Mouse (Mus musculus) embryonic facial prominence, embryonic 10.5 days (tissue): Measurements from ENCODE around the gene Gm21992. TPM values are rescaled to one million over a fixed set of nuclear protein-coding genes. Genes with fewer than 3 reads are reported as not detected.
A peak's percentile ranks its signal among the peaks of the same experiment; 100 is the strongest.

ENCODE experiments used
- DNase-seq: peaks from one replicate; pipeline ENCODE4 v3.0.0-alpha.2; 2017; ENCODE audit warnings: low spot score
- H3K27ac ChIP-seq: fragments of 300-500 bp; sonication (generic); replicated peaks from 2 replicates; pipeline ENCODE4 v1.5.1; 2016; ENCODE audit warnings: mild to moderate bottlenecking
- H3K27me3 ChIP-seq: fragments of 300-500 bp; sonication (generic); replicated peaks from 2 replicates; pipeline ENCODE4 v1.6.1; 2016; ENCODE audit warnings: low read depth, mild to moderate bottlenecking; ENCODE audit not compliant: poor library complexity, severe bottlenecking
- H3K36me3 ChIP-seq: fragments of 300-500 bp; sonication (generic); replicated peaks from 2 replicates; pipeline ENCODE4 v1.6.1; 2016; ENCODE audit warnings: mild to moderate bottlenecking, moderate library complexity
- H3K4me1 ChIP-seq: fragments of 300-500 bp; sonication (generic); 2 replicates; pipeline ENCODE4 v1.6.1; 2016
- H3K4me3 ChIP-seq: fragments of 300-500 bp; sonication (generic); 2 replicates; pipeline ENCODE4 v1.5.1; 2016; ENCODE audit warnings: mild to moderate bottlenecking, moderate library complexity
- H3K9me3 ChIP-seq: fragments of 300-500 bp; sonication (generic); 2 replicates; pipeline ENCODE4 v1.6.1; 2016; ENCODE audit warnings: mild to moderate bottlenecking
- WGBS: fragments of 180-500 bp; shearing (Covaris S2); methylation state at CpG from one replicate; pipeline ENCODE4 v1.1.7; 2016; 5-methylcytosine and 5-hydroxymethylcytosine counted together
- polyA plus RNA-seq: library from polyadenylated mRNA; unstranded; fragments of >200 nt; fragmentation: Nextera tagmentation; extraction: Ambion mirVana; gene quantifications from 2 replicates; pipeline ENCODE4 v1.2.1, GENCODE M21; 2016

Gene Gm21992
- polyA plus RNA-seq, 1 experiment from 2014 or later = 38.8 TPM

DNA sequence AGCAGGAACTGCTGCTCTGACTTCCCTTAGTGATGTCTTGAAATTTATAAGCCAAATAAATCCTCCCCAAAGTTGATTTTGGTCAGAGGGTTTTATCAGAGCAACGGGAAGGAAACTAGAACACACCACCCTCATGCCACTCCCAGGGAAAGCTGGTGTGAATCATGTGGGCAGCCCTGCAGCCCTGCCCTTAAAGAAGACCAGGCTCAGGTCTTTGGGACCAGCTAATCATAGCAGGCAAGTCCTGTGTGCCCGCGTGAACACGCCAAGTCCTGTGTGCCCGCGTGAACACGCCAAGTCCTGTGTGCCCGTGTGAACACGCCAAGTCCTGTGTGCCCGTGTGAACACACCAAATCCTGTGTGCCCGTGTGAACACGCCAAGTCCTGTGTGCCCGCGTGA is 94.7 kb downstream of the Gm21992 start:
- DNase-seq = no peak
- WGBS = 94% methylated on average over 14 of the region's 14 CpGs
- Histone ChIP-seq H3K36me3 (no peaks in the 10 kb centered on the region; the same call in 1 of the 2 replicates), H3K27ac (no peak overlapping the region), H3K4me3 (no peak overlapping the region), H3K27me3 (peaks cover 85% of the 10 kb centered on the region), H3K9me3 (no peaks in the 10 kb centered on the region), H3K4me1 (peaks cover 62% of the 10 kb centered on the region)

DNA sequence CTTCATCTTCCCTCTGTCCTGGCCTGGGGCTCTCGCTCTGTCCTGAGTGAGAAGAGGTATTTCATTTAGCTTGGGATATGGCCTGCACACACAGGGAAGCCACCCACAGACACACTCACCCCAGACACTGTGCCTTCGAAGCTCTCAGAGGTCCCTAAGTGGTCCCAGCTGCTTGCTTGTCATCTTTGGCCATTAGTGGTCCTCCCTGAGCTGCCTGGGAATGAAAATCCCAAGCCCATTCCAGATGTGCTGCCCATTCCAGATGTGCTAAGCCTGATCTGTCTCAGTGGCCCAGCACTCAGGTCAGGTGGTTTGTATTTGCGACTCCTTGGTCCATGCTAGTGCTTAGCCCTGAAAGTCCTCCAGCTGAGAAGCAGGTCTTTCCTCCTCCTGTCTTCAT is 97.5 kb downstream of the Gm21992 start:
- peaks cover 41% of the 10 kb centered on the region for H3K4me1 ChIP-seq
- H3K4me3 ChIP-seq = peak overlapping the region; percentile 32; the same call in 1 of the 2 replicates
- DNase-seq = peak; percentile 38
- no peaks in the 10 kb centered on the region for H3K9me3 ChIP-seq
- 43% methylated on average over 3 of the region's 3 CpGs for WGBS
- no peak overlapping the region for H3K27ac ChIP-seq
- peaks cover 86% of the 10 kb centered on the region for H3K27me3 ChIP-seq
- no peaks in the 10 kb centered on the region; the same call in 1 of the 2 replicates for H3K36me3 ChIP-seq

- 38% methylated on average over 13 of the region's 13 CpGs for WGBS
- H3K4me3 ChIP-seq = peak overlapping the region; percentile 78
- no peaks in the 10 kb centered on the region for H3K9me3 ChIP-seq
- H3K4me1 ChIP-seq = peaks cover 33% of the 10 kb centered on the region
- H3K36me3 ChIP-seq = no peaks in the 10 kb centered on the region; the same call in 1 of the 2 replicates
- no peak for DNase-seq
- H3K27me3 ChIP-seq = peaks cover 81% of the 10 kb centered on the region
- peak overlapping the region; percentile 90 for H3K27ac ChIP-seq
Observed at GRCm38 (mm10) chr19:4712781-4713526, 98.5 kb downstream of the Gm21992 start.

GRCm38 (mm10) chr19:4712156-4712780 is 99.1 kb downstream of the Gm21992 start:
- Histone ChIP-seq H3K27ac (peak overlapping the region; percentile 90), H3K4me1 (peaks cover 33% of the 10 kb centered on the region), H3K27me3 (peaks cover 74% of the 10 kb centered on the region), H3K36me3 (no peaks in the 10 kb centered on the region), H3K4me3 (peak overlapping the region; percentile 78), H3K9me3 (no peaks in the 10 kb centered on the region)
- under 1% methylated on average over 60 of the region's 60 CpGs for WGBS
- peak; percentile 71 for DNase-seq

- WGBS = 1% methylated on average over 62 of the region's 65 CpGs
- Histone ChIP-seq H3K4me3 (peak overlapping the region; percentile 78), H3K9me3 (no peaks in the 10 kb centered on the region), H3K27ac (peak overlapping the region; percentile 90), H3K36me3 (no peaks in the 10 kb centered on the region), H3K27me3 (peaks cover 70% of the 10 kb centered on the region), H3K4me1 (peaks cover 33% of the 10 kb centered on the region)
- peak; percentile 81 for DNase-seq
Observed at GRCm38 (mm10) chr19:4711601-4712155, 99.7 kb downstream of the Gm21992 start.

DNA sequence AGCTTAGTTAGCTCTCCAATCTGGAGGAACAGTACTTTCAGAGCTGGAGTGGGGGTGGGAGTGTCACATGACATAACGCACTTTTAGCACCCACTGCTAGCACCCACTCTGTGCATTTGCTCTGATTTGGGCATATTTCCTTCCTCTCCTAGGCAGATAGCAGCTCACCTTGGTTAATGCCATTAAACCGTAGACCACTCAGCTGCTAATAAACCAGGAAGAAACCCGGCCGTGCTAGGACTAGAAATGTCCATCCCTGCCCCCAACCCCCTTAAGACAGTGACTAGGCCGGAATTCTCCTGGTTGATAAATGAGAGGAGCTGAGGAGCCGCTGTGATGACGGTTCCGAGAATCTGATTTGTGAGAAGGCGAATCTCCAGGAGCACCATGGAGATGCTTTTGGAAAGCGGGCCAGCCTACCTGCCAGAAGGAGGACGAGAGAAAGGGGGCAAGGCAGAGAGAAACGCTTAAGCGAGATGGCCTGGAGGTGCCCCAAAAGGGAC is 100.3 kb downstream of the Gm21992 start, which contains the start of gene Sptbn2:
Gene Sptbn2, plus strand, starts transcription at position 70 of the 503 bp plus-strand sequence.
- Histone ChIP-seq H3K9me3 (no peaks in the 10 kb centered on the region), H3K27ac (peak within 1 kb of the TSS; percentile 90), H3K4me3 (peak within 1 kb of the TSS; percentile 78), H3K4me1 (peaks cover 33% of the 10 kb centered on the region), H3K36me3 (no peaks in the 10 kb centered on the region), H3K27me3 (peaks cover 70% of the 10 kb centered on the region)
- 7% methylated on average over 13 of the region's 13 CpGs for WGBS
- DNase-seq = no peak

DNA sequence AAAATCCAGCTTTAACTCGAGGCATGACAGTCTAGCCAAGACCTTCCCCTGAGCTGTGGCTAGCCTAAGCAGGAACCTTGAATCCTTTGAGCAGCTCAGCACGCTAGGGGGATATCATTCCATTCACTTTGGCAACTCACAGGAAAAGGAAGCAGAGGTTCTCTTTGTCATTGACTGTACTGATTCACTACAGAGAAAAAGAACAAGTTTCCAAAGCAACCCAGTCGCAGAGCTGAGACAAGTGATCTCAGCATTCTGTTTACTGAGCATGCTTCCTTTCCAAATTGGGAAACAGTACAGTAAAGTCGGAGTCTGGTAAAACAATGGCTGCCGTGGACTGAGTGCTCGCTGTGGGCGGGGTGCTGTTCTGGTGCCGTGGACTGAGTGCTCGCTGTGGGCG is 102.6 kb downstream of the Gm21992 start:
- Histone ChIP-seq H3K4me1 (peaks cover 24% of the 10 kb centered on the region), H3K36me3 (no peaks in the 10 kb centered on the region), H3K27me3 (peaks cover 54% of the 10 kb centered on the region), H3K9me3 (no peaks in the 10 kb centered on the region), H3K4me3 (no peak overlapping the region), H3K27ac (no peak overlapping the region)
- no peak for DNase-seq
- 85% methylated on average over 10 of the region's 10 CpGs for WGBS

GRCm38 (mm10) chr19:4701221-4701620 is 110.2 kb downstream of the Gm21992 start:
- H3K27me3 ChIP-seq = peaks cover 59% of the 10 kb centered on the region
- peaks cover 12% of the 10 kb centered on the region for H3K4me1 ChIP-seq
- H3K9me3 ChIP-seq = no peaks in the 10 kb centered on the region
- no peak overlapping the region for H3K4me3 ChIP-seq
- no peaks in the 10 kb centered on the region for H3K36me3 ChIP-seq
- DNase-seq = no peak
- no peak overlapping the region for H3K27ac ChIP-seq
- 65% methylated on average over 7 of the region's 7 CpGs for whole genome bisulfite sequencing

GRCm38 (mm10) chr19:4700656-4701055 is 110.8 kb downstream of the Gm21992 start:
- whole genome bisulfite sequencing = 74% methylated on average over 8 of the region's 8 CpGs
- peaks cover 59% of the 10 kb centered on the region for H3K27me3 ChIP-seq
- H3K9me3 ChIP-seq = no peaks in the 10 kb centered on the region
- no peak for DNase-seq
- no peaks in the 10 kb centered on the region for H3K36me3 ChIP-seq
- no peak overlapping the region for H3K4me3 ChIP-seq
- peaks cover 12% of the 10 kb centered on the region for H3K4me1 ChIP-seq
- no peak overlapping the region for H3K27ac ChIP-seq

- no peak for DNase-seq
- H3K27ac ChIP-seq = no peak overlapping the region
- H3K9me3 ChIP-seq = no peaks in the 10 kb centered on the region
- WGBS = 81% methylated on average over 5 of the region's 5 CpGs
- peaks cover 59% of the 10 kb centered on the region for H3K27me3 ChIP-seq
- no peak overlapping the region for H3K4me3 ChIP-seq
- no peaks in the 10 kb centered on the region for H3K36me3 ChIP-seq
- peaks cover 12% of the 10 kb centered on the region for H3K4me1 ChIP-seq
Observed at GRCm38 (mm10) chr19:4699821-4700220, 111.6 kb downstream of the Gm21992 start.

GRCm38 (mm10) chr19:4698856-4699255 is 112.6 kb downstream of the Gm21992 start:
- H3K4me3 ChIP-seq = peak overlapping the region; percentile 70; the same call in 1 of the 2 replicates
- no peak for DNase-seq
- H3K27me3 ChIP-seq = peaks cover 65% of the 10 kb centered on the region
- no peaks in the 10 kb centered on the region for H3K36me3 ChIP-seq
- no peaks in the 10 kb centered on the region for H3K9me3 ChIP-seq
- H3K27ac ChIP-seq = no peak overlapping the region
- WGBS = 34% methylated on average over 8 of the region's 8 CpGs
- peaks cover 12% of the 10 kb centered on the region for H3K4me1 ChIP-seq

DNA sequence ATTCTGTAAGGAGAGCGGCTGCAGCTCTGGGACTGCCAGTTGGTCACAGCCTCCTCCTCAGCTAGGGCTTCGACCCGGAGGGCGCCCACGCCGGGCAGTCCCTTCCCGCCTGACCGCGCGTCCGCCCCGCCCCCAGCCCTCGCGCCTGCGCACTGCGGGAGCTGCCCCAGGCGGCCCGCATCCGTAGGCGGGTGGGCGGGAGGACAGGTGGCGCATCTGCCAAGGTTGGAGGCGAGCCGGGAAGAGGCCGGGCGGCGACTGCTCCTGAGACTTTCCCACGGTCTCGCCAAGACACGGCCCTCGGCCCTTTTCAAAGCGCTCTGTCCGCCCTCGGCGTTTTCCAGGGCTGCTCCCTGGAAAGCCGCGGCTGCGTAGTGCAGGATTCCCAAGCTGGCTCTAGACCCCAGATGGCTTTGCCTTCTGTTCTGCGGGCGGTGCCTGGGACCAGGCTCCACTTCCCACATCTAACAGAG is 113.2 kb downstream of the Gm21992 start, which contains the start of gene Gm960:
Gene Gm960, minus strand, starts transcription at position 464 of the 473 bp plus-strand sequence.
- H3K4me3 ChIP-seq = peak within 1 kb of the TSS; percentile 70
- H3K27ac ChIP-seq = peak within 1 kb of the TSS; percentile 72
- under 1% methylated on average over 40 of the region's 40 CpGs for WGBS
- peaks cover 65% of the 10 kb centered on the region for H3K27me3 ChIP-seq
- peaks cover 12% of the 10 kb centered on the region for H3K4me1 ChIP-seq
- H3K9me3 ChIP-seq = no peaks in the 10 kb centered on the region
- no peaks in the 10 kb centered on the region for H3K36me3 ChIP-seq
- DNase-seq = peak; percentile 87
